Mouse (Mus musculus): ENCODE results near the gene B3gnt9.
"Not testable (repeated sequence)": the region's sequence is repeated elsewhere in the genome, so short reads cannot be mapped to it uniquely, and the experiment has no call there.

The B3gnt9 gene

GRCm38 (mm10) chr8:105254966-105255350 lies at the start of gene B3gnt9:
B3gnt9 (minus strand) TSS chr8:105255153.
- DNase-seq (ENCODE audit: low read depth): peak; percentile 43

- DNase-seq (ENCODE audit: low read depth): no peak
These were observed 48.9 kb upstream of the B3gnt9 start for GRCm38 (mm10) chr8:105303874-105304273.

- no peak for DNase-seq (ENCODE audit: low read depth)
These were observed 48.4 kb upstream of the B3gnt9 start for GRCm38 (mm10) chr8:105303396-105303795.

- no peak for DNase-seq (ENCODE audit: low read depth)
These were observed 45.0 kb upstream of the B3gnt9 start for GRCm38 (mm10) chr8:105299962-105300361.

GRCm38 (mm10) chr8:105298351-105299252 lies 43.6 kb upstream of the B3gnt9 start:
- peak; percentile 30 for DNase-seq (ENCODE audit: low read depth)

- peak; percentile 91 for DNase-seq (ENCODE audit: low read depth)
These were observed 42.7 kb upstream of the B3gnt9 start, which contains the start of gene E2f4 for GRCm38 (mm10) chr8:105297511-105298192. E2f4 (plus strand) TSS chr8:105297663.

- DNase-seq (ENCODE audit: low read depth): peak; percentile 65
These were observed 41.1 kb upstream of the B3gnt9 start, which contains the start of gene Exoc3l for GRCm38 (mm10) chr8:105295895-105296573. Exoc3l (minus strand) TSS chr8:105296101.

GRCm38 (mm10) chr8:105295256-105295655 lies 40.3 kb upstream of the B3gnt9 start:
- no peak for DNase-seq (ENCODE audit: low read depth)

GRCm38 (mm10) chr8:105294776-105295175 lies 39.8 kb upstream of the B3gnt9 start:
- no peak for DNase-seq (ENCODE audit: low read depth)

- DNase-seq (ENCODE audit: low read depth): no peak
These were observed 38.5 kb upstream of the B3gnt9 start for GRCm38 (mm10) chr8:105293405-105293804.

GRCm38 (mm10) chr8:105292471-105292870 lies 37.5 kb upstream of the B3gnt9 start:
- DNase-seq (ENCODE audit: low read depth): no peak

GRCm38 (mm10) chr8:105291802-105292201 lies 36.8 kb upstream of the B3gnt9 start:
- DNase-seq (ENCODE audit: low read depth): peak; percentile 49

GRCm38 (mm10) chr8:105291364-105291763 lies 36.4 kb upstream of the B3gnt9 start:
- not testable (repeated sequence) for DNase-seq (ENCODE audit: low read depth)

GRCm38 (mm10) chr8:105290554-105291314 lies 35.8 kb upstream of the B3gnt9 start:
- DNase-seq (ENCODE audit: low read depth): peak; percentile 87

- no peak for DNase-seq (ENCODE audit: low read depth)
These were observed 35.0 kb upstream of the B3gnt9 start, which contains the start of gene 4931428F04Rik for GRCm38 (mm10) chr8:105289805-105290460. 4931428F04Rik (minus strand) TSS chr8:105289864.

- DNase-seq (ENCODE audit: low read depth): peak; percentile 99
These were observed 34.2 kb upstream of the B3gnt9 start for GRCm38 (mm10) chr8:105288958-105289732.

GRCm38 (mm10) chr8:105288231-105288630 lies 33.3 kb upstream of the B3gnt9 start:
- DNase-seq (ENCODE audit: low read depth): no peak

GRCm38 (mm10) chr8:105286907-105287306 lies 32.0 kb upstream of the B3gnt9 start:
- peak; percentile 58 for DNase-seq (ENCODE audit: low read depth)

GRCm38 (mm10) chr8:105285514-105285913 lies 30.6 kb upstream of the B3gnt9 start:
- no peak for DNase-seq (ENCODE audit: low read depth)

- DNase-seq (ENCODE audit: low read depth): peak; percentile 79
These were observed 28.1 kb upstream of the B3gnt9 start for GRCm38 (mm10) chr8:105283074-105283473.
